Mouse (Mus musculus): Measurements from ENCODE around the gene Phf8.
"Not testable (repeated sequence)": the region's sequence is repeated elsewhere in the genome, so short reads cannot be mapped to it uniquely, and the experiment has no call there.

GRCm38 (mm10) chrX:151493269-151493668, 27.2 kb upstream of the Phf8 start:
- not testable (repeated sequence) for TF ChIP-seq POLR2A (IDR thresholded peaks at IDR 0.05; ENCODE audit: insufficient read depth, low read length); CTCF (IDR thresholded peaks at IDR 0.05; ENCODE audit: low read depth, low read length); EP300 (IDR thresholded peaks at IDR 0.05; ENCODE audit: insufficient read depth, low read depth, low read length)

Data from ES-Bruce4 (cell line).